Mouse (Mus musculus) liver, adult (tissue): Measurements from ENCODE around the gene Trmt10a.

Source experiments
- GATA4 ChIP-seq: IDR thresholded peaks from 2 replicates; pipeline ENCODE4 v1.6.1; 2014; ENCODE audit warnings: mild to moderate bottlenecking, low read length; ENCODE audit not compliant: insufficient replicate concordance

Gene Trmt10a

GRCm38 (mm10) chr3:138161623-138162022, 18.4 kb downstream of the Trmt10a start:
- TF ChIP-seq GATA4, result no peak

DNA sequence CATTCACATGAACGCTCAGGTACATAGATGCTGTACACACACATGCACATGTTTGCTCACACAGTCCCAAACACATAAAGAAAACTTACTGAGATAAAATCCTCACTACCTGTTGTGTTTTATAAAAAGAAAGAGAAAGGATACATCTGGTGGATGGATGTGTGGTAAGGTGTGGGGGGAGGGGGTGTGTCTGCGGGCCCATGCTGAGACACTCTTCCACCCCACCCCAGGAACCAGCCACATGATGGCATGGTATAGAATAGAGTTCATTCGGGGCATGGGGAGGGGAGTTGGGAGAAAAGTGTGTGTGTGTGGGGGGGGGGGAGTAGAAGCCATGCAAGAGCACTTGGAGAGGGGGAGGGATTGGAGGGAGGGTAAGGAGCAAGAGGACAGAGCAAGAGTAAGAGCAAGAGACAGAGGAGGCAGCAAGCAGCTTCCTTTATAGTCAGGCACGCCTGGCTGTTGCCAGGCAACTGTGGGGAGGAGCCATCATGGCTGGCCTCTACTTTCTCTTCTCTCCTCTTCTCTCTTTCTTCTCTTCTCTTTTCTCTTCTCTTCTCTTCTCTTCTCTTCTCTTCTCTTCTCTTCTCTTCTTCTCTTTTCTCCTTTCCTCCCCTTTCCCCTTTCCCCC, 19.4 kb downstream of the Trmt10a start:
- no peak for TF ChIP-seq GATA4

DNA sequence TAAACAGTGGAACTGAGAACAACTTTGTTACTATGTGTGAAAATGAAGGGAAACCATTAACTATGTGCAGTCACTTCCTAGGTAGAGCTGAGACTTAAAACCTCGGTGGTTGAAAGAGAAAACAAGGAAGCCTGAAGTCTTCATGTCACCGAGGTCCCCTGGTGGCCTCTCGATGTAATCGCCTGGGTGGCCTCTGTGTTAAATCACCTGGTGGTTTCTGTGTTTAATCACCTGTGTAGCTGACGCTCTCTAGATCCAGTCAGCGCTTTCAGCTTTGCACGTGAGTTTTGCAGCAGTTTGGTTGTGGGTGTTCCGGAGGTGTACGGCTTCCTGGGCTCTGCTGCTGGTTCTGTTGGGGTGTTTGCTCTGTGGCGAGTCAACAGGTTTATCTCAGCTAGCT, 30.0 kb downstream of the Trmt10a start:
- no peak for TF ChIP-seq GATA4

DNA sequence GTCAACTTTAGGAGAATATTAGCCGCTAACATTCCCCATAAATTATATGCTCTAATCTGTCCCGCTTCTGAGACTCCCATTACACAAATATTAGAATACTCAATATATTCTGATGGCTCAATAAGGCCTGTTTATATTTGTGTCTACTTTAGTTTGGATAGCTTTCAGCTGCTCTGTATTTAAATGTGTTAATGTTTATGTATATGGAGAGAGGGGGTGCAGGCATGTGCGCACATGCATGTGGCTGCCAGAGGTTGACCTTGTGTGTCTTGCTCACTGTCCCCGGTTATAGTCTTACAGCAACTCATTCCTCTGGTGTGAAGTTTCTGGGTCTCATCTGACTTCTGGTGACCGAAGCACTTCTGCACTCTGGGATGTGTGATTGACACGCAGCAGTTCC, 32.3 kb downstream of the Trmt10a start:
- no peak for TF ChIP-seq GATA4

GRCm38 (mm10) chr3:138182019-138182418, 38.8 kb downstream of the Trmt10a start:
- TF ChIP-seq GATA4, result no peak

DNA sequence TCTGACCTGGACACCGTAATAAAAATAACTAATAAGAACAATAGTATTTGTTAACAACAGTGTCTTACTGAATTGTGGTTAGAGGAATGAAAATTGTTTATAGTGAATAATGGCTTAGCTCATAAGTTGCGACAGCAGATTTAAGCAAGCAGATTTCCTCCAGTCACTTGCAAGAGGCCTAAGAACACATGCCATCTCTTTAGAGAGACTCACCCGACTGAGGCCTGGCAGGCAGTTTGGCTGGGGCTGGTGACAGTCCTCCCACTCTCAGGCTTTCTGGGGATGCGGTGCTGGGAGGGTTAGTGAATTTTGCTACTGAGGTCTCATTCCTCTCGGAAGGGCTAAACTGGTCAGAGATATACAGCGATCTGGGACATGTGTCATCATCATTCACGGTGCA, 40.1 kb downstream of the Trmt10a start:
- TF ChIP-seq GATA4, result no peak

DNA sequence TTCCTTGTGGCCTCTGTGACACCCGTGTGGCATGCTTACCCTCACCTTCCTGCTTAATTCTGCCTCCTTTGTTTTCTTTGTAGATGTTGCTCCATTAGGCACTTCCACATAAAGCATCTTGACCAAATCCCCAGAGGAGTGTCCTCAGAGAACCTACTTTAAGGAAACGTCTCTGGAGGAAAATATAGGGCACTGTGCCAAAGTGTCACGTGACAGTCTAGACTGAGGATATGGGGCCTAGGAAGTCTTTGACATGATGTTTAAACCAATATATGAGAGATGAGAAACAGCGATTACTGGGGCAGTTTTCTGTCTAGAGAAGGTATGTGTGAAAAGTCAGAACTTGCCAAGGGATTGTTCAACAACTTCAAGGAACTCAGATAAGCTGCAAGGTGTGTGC, 42.0 kb downstream of the Trmt10a start:
- TF ChIP-seq GATA4, result no peak

GRCm38 (mm10) chr3:138185995-138186930, 43.0 kb downstream of the Trmt10a start:
- TF ChIP-seq GATA4, result no peak

DNA sequence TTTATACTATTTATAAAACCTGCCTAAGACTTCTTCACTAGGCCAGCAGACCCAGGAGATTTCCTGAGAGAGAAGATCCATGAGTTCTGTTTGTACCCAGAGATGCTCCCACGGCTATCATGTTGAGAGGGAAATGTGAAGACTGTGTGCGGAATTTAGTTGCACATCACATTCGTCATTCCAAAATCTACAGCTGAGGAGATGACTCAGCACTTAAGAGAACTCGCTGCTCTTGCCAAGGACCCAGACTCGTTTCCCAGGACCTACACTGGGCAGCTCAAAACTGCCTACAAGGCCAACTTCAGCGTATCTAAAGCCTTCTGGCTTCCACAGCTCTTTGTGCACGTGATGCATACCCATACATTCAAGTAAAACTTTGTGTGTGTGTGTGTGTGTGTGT, 49.0 kb downstream of the Trmt10a start:
- TF ChIP-seq GATA4, result no peak

- no peak for TF ChIP-seq GATA4
Observed at GRCm38 (mm10) chr3:138193683-138194302, 50.5 kb downstream of the Trmt10a start, which contains the start of gene 4930579F01Rik. Gene 4930579F01Rik (minus strand): TSS chr3:138193825.

GRCm38 (mm10) chr3:138197093-138197492, 53.8 kb downstream of the Trmt10a start:
- TF ChIP-seq GATA4, result no peak

GRCm38 (mm10) chr3:138197556-138197955, 54.3 kb downstream of the Trmt10a start:
- TF ChIP-seq GATA4, result no peak

GRCm38 (mm10) chr3:138197973-138198721, 54.9 kb downstream of the Trmt10a start:
- no peak for TF ChIP-seq GATA4

- TF ChIP-seq GATA4, result no peak
Observed at GRCm38 (mm10) chr3:138198722-138199068, 55.4 kb downstream of the Trmt10a start.

GRCm38 (mm10) chr3:138208821-138209220, 65.6 kb downstream of the Trmt10a start:
- TF ChIP-seq GATA4, result no peak
